10 mouse cellular contexts compared by ENCODE assay signal in the genomic region with DNA sequence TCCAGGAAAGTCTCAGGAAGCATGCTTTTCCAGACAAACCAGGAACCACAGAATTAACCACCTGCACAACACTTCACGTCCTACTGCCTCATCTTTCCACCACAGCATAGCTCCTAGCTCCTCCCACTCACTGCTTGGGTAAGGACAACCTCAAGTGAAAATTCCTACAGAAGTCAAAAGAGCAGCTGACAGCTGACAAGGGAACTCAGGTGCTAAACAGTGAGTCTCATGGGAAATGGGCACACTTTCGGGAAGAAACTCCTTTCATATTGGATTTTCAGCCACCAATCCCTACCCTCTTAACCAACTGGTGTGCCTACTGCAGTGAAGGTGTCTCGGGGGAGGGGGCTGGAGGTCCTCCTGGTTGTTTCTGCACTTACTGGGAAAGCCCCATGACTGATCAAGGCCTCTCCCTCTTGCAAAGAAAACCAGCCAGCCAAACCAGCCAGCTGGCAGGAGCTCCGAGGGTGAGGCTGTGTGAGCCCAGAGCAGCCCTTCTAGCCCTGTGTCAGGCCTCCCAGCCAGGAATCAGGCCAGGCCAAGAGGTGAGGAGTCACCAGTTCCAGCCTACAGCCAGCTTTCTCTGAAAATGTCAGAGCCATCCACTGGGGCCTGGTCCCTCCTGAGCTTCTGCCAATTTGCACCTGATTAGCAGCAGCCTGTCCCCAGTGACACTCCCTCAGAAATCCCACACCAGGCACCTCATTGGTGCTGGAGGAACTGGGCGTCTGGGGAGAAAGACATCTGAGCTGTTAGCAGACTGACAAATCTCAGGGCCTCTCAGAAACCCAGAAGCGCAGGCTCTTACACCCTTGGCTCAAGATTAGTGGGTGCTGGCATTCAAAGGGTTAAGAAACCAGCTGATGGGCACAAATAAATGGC. TPM values are rescaled to one million over a fixed set of nuclear protein-coding genes. Genes with fewer than 3 reads are reported as not detected.
DNase-seq lines count a peak whose midpoint lies in the region; ATAC-seq and TF ChIP-seq lines count a peak whose summit lies in the region.
"Had no signal": no experiment of that assay in that cellular context is flagged by ENCODE, and none has a peak within 500 bp of the region (broad histone marks: within the 10 kb centered on the region; RNA-seq: fewer than 3 reads in every experiment).

No protein-coding gene starts in this region.

- no peak overlapping the region for H3K9ac ChIP-seq in intestine, postnatal 0 days (ENCODE audit: low read depth, low read length)
- H3K9ac ChIP-seq: limb, embryonic 13.5 days; neural tube, embryonic 13.5 days had no signal

- intact Hi-C loops in heart, postnatal 25 days (cut with DNase I), result no loop called here

- ATAC-seq in intestine, postnatal 0 days, result no peak

- H3K27ac ChIP-seq in layer of hippocampus, adult 2 months, result peak overlapping the region; percentile 78
- H3K27ac ChIP-seq in intestine, postnatal 0 days (ENCODE audit: low read depth, low read length), result no peak overlapping the region
- H3K27ac ChIP-seq: limb, embryonic 13.5 days; neural tube, embryonic 13.5 days had no signal

- no peaks in the 10 kb centered on the region for H3K4me1 ChIP-seq in intestine, postnatal 0 days (replicated peaks; ENCODE audit: control insufficient read depth, insufficient read depth, low read length)

- no peak overlapping the region for H3K4me2 ChIP-seq in intestine, postnatal 0 days (replicated peaks; ENCODE audit: low read depth)
- H3K4me2 ChIP-seq: limb, embryonic 13.5 days; neural tube, embryonic 13.5 days had no signal

- 64% methylated on average over 6 of the region's 6 CpGs for WGBS in intestine, postnatal 0 days

- no peak overlapping the region for H3K4me3 ChIP-seq in layer of hippocampus, adult 2 months
- no peak overlapping the region for H3K4me3 ChIP-seq in intestine, postnatal 0 days (ENCODE audit: low read depth, low read length)
- H3K4me3 ChIP-seq: limb, embryonic 13.5 days; neural tube, embryonic 13.5 days had no signal

- no peaks in the 10 kb centered on the region for H3K9me3 ChIP-seq in intestine, postnatal 0 days (ENCODE audit: control insufficient read depth)
- H3K9me3 ChIP-seq: limb, embryonic 13.5 days; neural tube, embryonic 13.5 days had no signal

- H3K36me3 ChIP-seq in intestine, postnatal 0 days (ENCODE audit: control insufficient read depth, insufficient read depth), result no peaks in the 10 kb centered on the region
- H3K36me3 ChIP-seq: limb, embryonic 13.5 days; neural tube, embryonic 13.5 days had no signal

- no peak for DNase-seq in layer of hippocampus, adult 2 months (ENCODE audit: low spot score in 2 of 2)
- no peak for DNase-seq in layer of hippocampus, adult 11-12 months (ENCODE audit: low spot score)
- DNase-seq in adrenal gland, postnatal 10 days, result peak; percentile 73
- DNase-seq in fibroblast of lung, adult 2 months (ENCODE audit: low read depth), result peak; percentile 78
- DNase-seq in heart, postnatal 25 days (ENCODE audit: low spot score), result peak; percentile 31
- DNase-seq in urinary bladder, adult 2 months (ENCODE audit: low spot score), result no peak
- DNase-seq in right cerebral cortex, postnatal 36 days (ENCODE audit: low spot score in 2 of 2), result no peak

- no peak for TF ChIP-seq CTCF in layer of hippocampus, adult 2 months (conservative IDR thresholded peaks at IDR 0.05)
- no peak for TF ChIP-seq CTCF in intestine, postnatal 0 days (IDR thresholded peaks at IDR 0.05; ENCODE audit: low read depth)

- no peaks in the 10 kb centered on the region for H3K27me3 ChIP-seq in intestine, postnatal 0 days (replicated peaks; ENCODE audit: control insufficient read depth, insufficient read depth, low read length)
- H3K27me3 ChIP-seq: limb, embryonic 13.5 days; neural tube, embryonic 13.5 days had no signal

RNA-seq across cellular contexts. Expression of gene Dgki, which starts 22.9 kb away (rescaled TPM):
- total RNA-seq in layer of hippocampus, adult 2 months (2021), result 10 to 100 TPM; 88.6 to 89.5 TPM
- 1 to 10 TPM; 2.1 to 2.5 TPM for total RNA-seq in adrenal gland, postnatal 10 days (2021)
- under 1 TPM; 0.20 to 0.29 TPM for total RNA-seq in heart, postnatal 25 days (2021)
- 0.34 and 0.42 TPM in 2 replicates for polyA plus RNA-seq in intestine, postnatal 0 days (2015; fragmentation: Nextera tagmentation; extraction: Ambion mirVana)
- 1.5 and 2.7 TPM in 2 replicates for polyA plus RNA-seq in urinary bladder, adult 2 months (2012; rRNA removed)

Comparison
In these comparisons a context has a peak if more than half of its experiments do, and no peak if none do; other contexts are left out.
1. DNase-seq: peak in adrenal gland, postnatal 10 days (single experiment), fibroblast of lung, adult 2 months (single experiment) and heart, postnatal 25 days (single experiment); none in layer of hippocampus, adult 2 months (0 of 2), layer of hippocampus, adult 11-12 months (single experiment), urinary bladder, adult 2 months (single experiment) and right cerebral cortex, postnatal 36 days (0 of 2).
2. RNA of gene Dgki, which starts 22.9 kb away (total RNA-seq): 88.6 to 89.5 TPM in layer of hippocampus, adult 2 months; 2.1 to 2.5 TPM in adrenal gland, postnatal 10 days and 0.20 to 0.29 TPM in heart, postnatal 25 days; every median in the first group is over 10 times any median in the second.